Mouse (Mus musculus) C2C12 (cell line): ENCODE results near the gene Mndal. TPM values are rescaled to one million over a fixed set of nuclear protein-coding genes. Genes with fewer than 3 reads are reported as not detected.
"Not testable (repeated sequence)": the region's sequence is repeated elsewhere in the genome, so short reads cannot be mapped to it uniquely, and the experiment has no call there.

Experiments used
- H3K27me3 ChIP-seq: one replicate; pipeline ENCODE4 v1.6.1; 2011; ENCODE audit not compliant: control insufficient read depth, insufficient read depth, insufficient read length
- H3K36me3 ChIP-seq: one replicate; pipeline ENCODE4 v1.6.1; 2011; ENCODE audit not compliant: control insufficient read depth, insufficient read depth
- H3K4me3 ChIP-seq: one replicate; pipeline ENCODE4 v1.5.1; 2011; ENCODE audit warnings: mild to moderate bottlenecking, control low read depth; ENCODE audit not compliant: poor library complexity, insufficient read depth, severe bottlenecking
- H3K79me2 ChIP-seq: one replicate; pipeline ENCODE4 v1.6.1; 2011; ENCODE audit not compliant: control insufficient read depth, insufficient read depth
- H3K79me3 ChIP-seq: one replicate; pipeline ENCODE4 v1.6.1; 2011; ENCODE audit warnings: low read depth, control low read depth
- H3ac ChIP-seq: one replicate; pipeline ENCODE3; 2011; ENCODE audit warnings: low read depth; ENCODE audit not compliant: control insufficient read depth, insufficient read length
- CEBPB ChIP-seq: IDR thresholded peaks from one replicate; pipeline ENCODE4 v1.6.1; 2011; ENCODE audit warnings: low read depth, mild to moderate bottlenecking, control low read depth, moderate library complexity
- CTCF ChIP-seq: IDR thresholded peaks from one replicate; pipeline ENCODE4 v1.5.1; 2011; ENCODE audit not compliant: control insufficient read depth, insufficient read depth, insufficient read length
- FOSL1 ChIP-seq: IDR thresholded peaks from one replicate; pipeline ENCODE4 v1.8.0; 2011; ENCODE audit warnings: mild to moderate bottlenecking, low read length; ENCODE audit not compliant: poor library complexity, insufficient read depth, severe bottlenecking
- MAX ChIP-seq: IDR thresholded peaks from one replicate; pipeline ENCODE4 v1.6.1; 2011; ENCODE audit warnings: mild to moderate bottlenecking, control low read depth
- MYOD1 ChIP-seq: IDR thresholded peaks from one replicate; pipeline ENCODE4 v1.6.1; 2011; ENCODE audit warnings: low read depth; ENCODE audit not compliant: control insufficient read depth, insufficient read length
- MYOG ChIP-seq: IDR thresholded peaks from one replicate; pipeline ENCODE4 v1.6.1; 2011; ENCODE audit not compliant: control insufficient read depth, insufficient read length; ENCODE audit errors: extremely low read depth
- USF1 ChIP-seq: IDR thresholded peaks from one replicate; pipeline ENCODE4 v1.6.1; 2011; ENCODE audit warnings: low read depth, mild to moderate bottlenecking, control low read depth, moderate library complexity
- polyA plus RNA-seq: library from polyadenylated mRNA; unstranded; fragments of >200 nt; fragmentation: generic; extraction: Trizol; gene quantifications from one replicate; pipeline ENCODE4 v1.2.1, GENCODE M21; 2012; ENCODE audit warnings: missing spikeins

The Mndal gene
- polyA plus RNA-seq, 1 experiment: 0.92 TPM

DNA sequence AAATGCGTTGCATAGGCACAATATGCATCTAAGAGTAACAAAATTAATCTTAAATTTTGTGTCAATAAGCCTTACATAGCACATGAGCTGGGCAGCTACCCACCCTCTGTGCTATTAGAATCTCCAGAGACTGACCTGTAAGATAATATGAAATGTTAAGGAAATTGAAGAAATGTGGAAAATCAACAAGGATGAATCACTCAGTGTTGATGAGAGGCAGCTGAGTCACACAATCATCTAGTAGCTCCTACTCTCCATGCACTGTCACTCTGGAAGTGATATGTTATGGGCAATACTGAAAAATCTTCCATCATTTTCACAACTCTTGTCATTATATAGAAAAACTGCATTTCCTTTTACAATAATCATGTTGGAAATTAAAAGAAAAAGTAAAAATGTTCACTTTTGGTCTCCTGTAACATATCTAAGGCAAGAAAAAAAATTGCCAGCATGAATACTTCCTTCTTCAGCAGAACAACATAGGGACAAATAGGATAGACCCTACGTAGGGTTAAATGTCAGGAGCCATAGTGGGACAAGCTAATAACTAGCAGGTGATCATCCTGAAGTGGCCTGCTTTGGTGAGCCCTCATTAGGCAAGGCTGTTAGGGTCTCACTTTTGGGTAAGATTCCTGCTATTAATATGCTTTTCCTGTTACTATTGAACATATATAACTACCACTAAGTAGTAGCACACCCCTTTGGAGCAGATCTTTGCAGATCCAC lies 12.9 kb upstream of the Mndal start:
- H3K4me3 ChIP-seq: no peak overlapping the region
- H3K36me3 ChIP-seq: no peaks in the 10 kb centered on the region
- H3K27me3 ChIP-seq: no peaks in the 10 kb centered on the region
- H3K79me3 ChIP-seq: no peaks in the 10 kb centered on the region
- H3K79me2 ChIP-seq: no peaks in the 10 kb centered on the region
- TF ChIP-seq CTCF: no peak
- peak; percentile 92 for TF ChIP-seq FOSL1
- TF ChIP-seq CEBPB: peak; percentile 73
- no peak for TF ChIP-seq USF1
- H3ac ChIP-seq: no peak overlapping the region

DNA sequence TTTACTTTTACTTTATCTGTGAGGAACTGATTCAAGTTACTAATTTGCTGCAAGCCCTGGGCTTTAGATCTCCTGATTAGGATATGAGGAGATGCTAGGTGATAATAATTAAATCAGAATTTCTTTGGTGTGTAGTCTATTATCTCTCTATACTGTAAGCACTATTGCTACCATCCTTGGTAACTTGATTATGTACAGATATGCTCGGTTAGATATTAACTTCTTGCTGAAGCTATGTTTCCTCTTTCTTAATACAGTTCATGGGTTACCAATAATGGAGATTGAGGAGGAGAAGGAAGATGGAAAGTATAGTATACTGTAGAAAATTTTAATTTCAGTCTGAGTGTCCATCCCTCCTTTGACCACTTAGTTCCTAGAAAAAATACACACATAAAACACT lies 11.3 kb upstream of the Mndal start:
- Histone ChIP-seq H3ac (no peak overlapping the region), H3K79me3 (no peaks in the 10 kb centered on the region), H3K79me2 (no peaks in the 10 kb centered on the region), H3K27me3 (no peaks in the 10 kb centered on the region), H3K4me3 (no peak overlapping the region), H3K36me3 (no peaks in the 10 kb centered on the region)
- TF ChIP-seq MYOD1 (no peak), FOSL1 (no peak), CTCF (no peak), MYOG (no peak), USF1 (no peak), CEBPB (no peak), MAX (no peak)

DNA sequence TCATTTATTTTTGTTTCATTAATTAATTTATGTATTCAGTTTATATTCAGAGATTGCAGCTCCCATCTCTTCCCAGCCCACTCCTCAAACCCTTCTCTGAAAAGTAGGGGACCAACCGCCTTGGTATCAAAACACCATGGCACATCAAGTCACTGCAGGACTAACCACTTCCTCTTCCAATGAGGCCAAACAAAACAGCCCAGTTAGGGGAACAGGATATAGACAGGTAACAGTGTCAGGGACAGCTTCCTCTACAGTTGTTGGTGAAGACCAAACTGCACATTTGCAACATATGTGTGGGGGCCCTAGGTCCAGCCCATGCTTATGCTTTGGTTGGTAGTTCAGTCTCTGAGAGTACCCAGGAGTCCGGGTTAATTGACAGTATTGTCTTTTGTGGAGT lies 6.8 kb upstream of the Mndal start:
- H3K27me3 ChIP-seq, H3K36me3 ChIP-seq, H3K79me3 ChIP-seq, H3K79me2 ChIP-seq, H3K4me3 ChIP-seq, H3ac ChIP-seq: not testable (repeated sequence)

DNA sequence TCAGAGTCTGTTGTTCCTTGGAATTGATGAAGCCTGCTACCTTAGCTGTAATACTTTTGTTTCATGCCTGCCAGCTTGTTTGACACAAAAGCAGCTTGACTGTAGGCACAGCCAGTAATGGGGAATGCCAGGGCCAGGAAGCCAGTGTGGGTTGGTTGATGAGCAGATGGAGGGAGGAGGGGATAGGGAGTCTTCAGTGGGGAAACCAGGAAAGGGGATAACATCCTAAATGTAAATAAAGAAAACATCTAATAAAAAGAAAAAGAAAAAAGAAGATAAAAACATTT lies 432 bp upstream of the Mndal start:
- not testable (repeated sequence) for H3K36me3 ChIP-seq, H3K79me3 ChIP-seq, H3K27me3 ChIP-seq, H3K4me3 ChIP-seq, H3ac ChIP-seq, H3K79me2 ChIP-seq

DNA sequence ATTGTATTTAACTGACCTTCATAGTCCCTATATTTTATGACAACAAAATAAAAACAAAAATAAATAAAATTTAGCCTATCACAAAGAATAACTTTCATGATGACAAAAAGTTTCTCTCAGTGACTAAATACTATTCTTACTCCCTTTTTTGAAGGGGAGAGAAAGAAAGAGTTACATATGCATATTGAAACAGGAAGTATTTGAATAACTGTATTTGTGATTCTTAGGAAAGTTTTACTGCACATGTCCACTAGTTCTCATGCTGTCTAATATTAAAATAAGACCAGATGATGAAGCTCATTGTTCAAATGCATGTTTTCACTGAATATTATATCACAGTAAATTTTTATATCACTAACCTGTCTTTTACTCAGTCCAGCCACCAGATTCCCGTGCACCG lies 769 bp downstream of the Mndal start:
- H3K79me2 ChIP-seq, H3K36me3 ChIP-seq, H3K79me3 ChIP-seq, H3ac ChIP-seq, H3K4me3 ChIP-seq, H3K27me3 ChIP-seq: not testable (repeated sequence)

DNA sequence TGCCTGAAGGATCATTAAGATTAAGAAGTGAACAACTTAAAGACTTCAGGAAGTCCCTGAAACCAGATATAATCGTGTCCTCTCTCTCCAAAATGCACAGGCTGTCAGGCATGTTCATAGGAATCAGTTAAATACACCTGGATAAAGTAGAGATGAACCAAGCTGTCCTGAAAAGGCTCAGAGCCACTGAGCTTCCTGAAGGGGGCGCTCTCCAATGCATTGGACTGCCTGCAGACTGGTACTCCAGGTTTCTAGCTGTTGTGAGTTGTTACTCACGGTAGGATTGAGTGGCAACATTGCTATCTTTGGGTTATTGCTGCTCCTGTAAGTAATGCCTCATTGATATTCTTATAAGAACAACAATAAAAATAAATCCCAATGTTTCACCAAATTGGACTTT lies 23.0 kb downstream of the Mndal start:
- not testable (repeated sequence) for H3K79me3 ChIP-seq, H3K27me3 ChIP-seq, H3K79me2 ChIP-seq, H3K4me3 ChIP-seq, H3ac ChIP-seq, H3K36me3 ChIP-seq

DNA sequence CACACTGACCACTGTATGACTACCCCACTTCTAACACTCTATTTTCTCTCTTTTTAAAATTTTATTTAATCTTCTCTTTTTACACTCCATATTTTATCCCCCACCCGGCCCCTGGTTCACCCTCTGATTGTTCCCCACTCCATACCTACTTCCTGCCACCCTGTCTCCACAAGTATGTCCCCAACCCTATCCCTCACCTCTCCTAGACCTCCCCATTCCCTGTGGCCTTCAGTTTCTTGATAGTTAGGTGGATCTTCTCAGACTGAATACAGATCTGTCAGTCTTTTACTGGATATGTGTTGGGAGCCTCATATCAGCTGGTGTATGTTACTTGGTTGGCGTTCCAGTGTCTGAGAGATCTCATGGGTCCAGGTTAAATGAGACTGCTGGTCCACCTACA lies 27.7 kb downstream of the Mndal start:
- Histone ChIP-seq H3K36me3 (no peaks in the 10 kb centered on the region), H3K79me2 (peaks cover 25% of the 10 kb centered on the region), H3ac (no peak overlapping the region), H3K4me3 (no peak overlapping the region), H3K27me3 (no peaks in the 10 kb centered on the region), H3K79me3 (peaks cover 3% of the 10 kb centered on the region)
- no peak for TF ChIP-seq MAX
- no peak for TF ChIP-seq MYOG
- no peak for TF ChIP-seq CEBPB
- no peak for TF ChIP-seq MYOD1
- TF ChIP-seq FOSL1: no peak
- no peak for TF ChIP-seq CTCF
- no peak for TF ChIP-seq USF1
